Mouse (Mus musculus): Measurements from ENCODE around the gene A930002H24Rik.

GRCm38 (mm10) chr17:63818444-63819027 is 45.1 kb downstream of the A930002H24Rik start:
- no peak for TF ChIP-seq CTCF (IDR thresholded peaks at IDR 0.05; ENCODE audit: borderline replicate concordance, insufficient read depth, low read length)
- TF ChIP-seq POLR2A (IDR thresholded peaks at IDR 0.05; ENCODE audit: low read depth, low read length), result no peak
